Mouse (Mus musculus) midbrain, postnatal 0 days (tissue): ENCODE results near the gene Spdye4a. TPM values are rescaled to one million over a fixed set of nuclear protein-coding genes. Genes with fewer than 3 reads are reported as not detected.
A peak's percentile ranks its signal among the peaks of the same experiment; 100 is the strongest.
"Not testable (repeated sequence)": the region's sequence is repeated elsewhere in the genome, so short reads cannot be mapped to it uniquely, and the experiment has no call there.

Source experiments
- ATAC-seq: fragments of 200-750 bp; cut with Nextera tagmentation; 2 replicates; pipeline ENCODE4 v1.8.0; 2017; ENCODE audit warnings: moderate number of reproducible peaks, mild to moderate bottlenecking, moderate TSS enrichment, moderate library complexity; ENCODE audit not compliant: low FRiP score
- DNase-seq: peaks from one replicate; pipeline ENCODE4 v3.0.0-alpha.2; 2015; ENCODE audit warnings: low spot score
- H3K27ac ChIP-seq: fragments of 300-500 bp; sonication (generic); 2 replicates; pipeline ENCODE4 v1.5.1; 2014; ENCODE audit warnings: low read depth, mild to moderate bottlenecking, low read length, mixed read lengths
- H3K27me3 ChIP-seq: fragments of 300-500 bp; sonication (generic); 2 replicates; pipeline ENCODE4 v1.6.1; 2014; ENCODE audit warnings: low read length, control low read depth, mixed read lengths; ENCODE audit not compliant: insufficient read depth
- H3K36me3 ChIP-seq: fragments of 300-500 bp; sonication (generic); 2 replicates; pipeline ENCODE4 v1.6.1; 2014; ENCODE audit warnings: low read length, control low read depth, mixed read lengths; ENCODE audit not compliant: insufficient read depth
- H3K4me1 ChIP-seq: fragments of 300-500 bp; sonication (generic); 2 replicates; pipeline ENCODE4 v1.6.1; 2014; ENCODE audit warnings: mild to moderate bottlenecking, control low read depth, antibody characterized with exemption, low read length, mixed read lengths; ENCODE audit not compliant: insufficient read depth
- H3K4me2 ChIP-seq: fragments of 300-500 bp; sonication (generic); 2 replicates; pipeline ENCODE4 v1.6.1; 2014; ENCODE audit warnings: low read depth, mild to moderate bottlenecking, low read length, mixed read lengths; ENCODE audit not compliant: poor library complexity, severe bottlenecking
- H3K4me3 ChIP-seq: fragments of 300-500 bp; sonication (generic); 2 replicates; pipeline ENCODE4 v1.5.1; 2014; ENCODE audit warnings: low read depth, mild to moderate bottlenecking, low read length, moderate library complexity
- H3K9ac ChIP-seq: fragments of 300-500 bp; sonication (generic); replicated peaks from 2 replicates; pipeline ENCODE4 v1.6.1; 2014; ENCODE audit warnings: mild to moderate bottlenecking, low read length, moderate library complexity, mixed read lengths; ENCODE audit not compliant: poor library complexity, severe bottlenecking
- H3K9me3 ChIP-seq: fragments of 300-500 bp; sonication (generic); 2 replicates; pipeline ENCODE4 v1.6.1; 2016; ENCODE audit warnings: low read length, control low read depth
- CTCF ChIP-seq: IDR thresholded peaks from 2 replicates; pipeline ENCODE4 v1.5.1; 2016; ENCODE audit warnings: antibody characterized with exemption, mild to moderate bottlenecking
- WGBS: fragments of 180-500 bp; shearing (Covaris S2); extraction: QIAGEN DNeasy Blood & Tissue Kit; methylation state at CpG from one replicate; pipeline ENCODE4 v1.1.7; 2014; 5-methylcytosine and 5-hydroxymethylcytosine counted together
- polyA plus RNA-seq: library from polyadenylated mRNA; unstranded; fragments of >200 nt; fragmentation: Nextera tagmentation; extraction: Ambion mirVana; gene quantifications from 2 replicates; pipeline ENCODE4 v1.2.1, GENCODE M21; 2015
- total RNA-seq: library from RNA; depleted of rRNA; stranded (reverse); fragments of >200 nt; gene quantifications from 2 replicates; pipeline ENCODE4 v1.2.3, GENCODE M21; 2014

The Spdye4a gene
- total and polyA plus RNA-seq, 2 experiments from 2014 or later: 0.09 TPM; not detected in 1

DNA sequence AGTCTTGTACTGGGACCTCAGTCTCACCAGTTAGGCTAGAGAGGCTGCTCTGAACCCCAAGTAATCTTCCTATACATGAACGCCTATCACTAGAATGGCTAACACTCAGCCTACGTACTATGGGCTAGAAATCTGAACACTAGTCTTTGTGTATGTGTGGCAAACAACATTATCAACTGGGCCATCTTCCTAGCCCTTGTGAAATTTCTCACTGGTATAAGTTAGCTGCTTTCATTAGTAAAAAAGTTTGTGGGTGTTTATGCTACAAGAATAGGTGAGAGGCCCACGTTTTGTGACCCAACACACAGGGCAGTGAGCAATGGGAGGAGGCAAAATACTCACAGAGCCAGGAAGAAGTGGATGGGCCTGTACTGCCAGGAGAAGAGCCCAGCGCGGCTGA, 5.7 kb downstream of the Spdye4a start:
- Histone ChIP-seq H3K4me3 (no peak overlapping the region), H3K4me1 (no peaks in the 10 kb centered on the region), H3K9me3 (no peaks in the 10 kb centered on the region), H3K4me2 (no peak overlapping the region), H3K27me3 (no peaks in the 10 kb centered on the region), H3K36me3 (no peaks in the 10 kb centered on the region), H3K27ac (no peak overlapping the region), H3K9ac (no peak overlapping the region)
- TF ChIP-seq CTCF: no peak
- ATAC-seq (no peak), DNase-seq (no peak)
- 77% methylated on average over 5 of the region's 5 CpGs for WGBS

DNA sequence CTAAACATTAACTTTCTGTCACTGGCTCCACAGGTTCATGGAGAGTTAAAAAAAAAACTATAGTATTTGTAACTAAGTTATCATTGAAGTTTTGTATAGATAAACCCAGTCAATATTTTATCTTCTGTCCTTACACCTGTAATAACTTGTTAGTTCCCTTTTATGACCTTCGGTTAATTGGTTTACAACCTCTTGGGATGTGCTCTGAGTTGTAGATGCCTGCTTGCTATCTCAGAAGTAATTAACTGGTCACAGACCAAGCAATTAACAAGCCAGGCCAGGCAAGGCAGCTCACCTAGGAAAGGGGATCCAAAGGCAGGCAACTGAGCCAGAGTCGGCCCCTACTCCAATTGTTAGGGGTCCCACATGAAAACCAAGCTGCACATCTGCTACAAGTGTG, 12.9 kb downstream of the Spdye4a start:
- H3K4me2 ChIP-seq: no peak overlapping the region
- ATAC-seq (no peak), DNase-seq (no peak)
- 98% methylated on average over 2 of the region's 2 CpGs for WGBS
- H3K9me3 ChIP-seq: no peaks in the 10 kb centered on the region
- no peaks in the 10 kb centered on the region for H3K27me3 ChIP-seq
- H3K4me1 ChIP-seq: no peaks in the 10 kb centered on the region
- no peak overlapping the region for H3K9ac ChIP-seq
- H3K27ac ChIP-seq: no peak overlapping the region
- no peaks in the 10 kb centered on the region for H3K36me3 ChIP-seq
- no peak overlapping the region for H3K4me3 ChIP-seq
- TF ChIP-seq CTCF: no peak

DNA sequence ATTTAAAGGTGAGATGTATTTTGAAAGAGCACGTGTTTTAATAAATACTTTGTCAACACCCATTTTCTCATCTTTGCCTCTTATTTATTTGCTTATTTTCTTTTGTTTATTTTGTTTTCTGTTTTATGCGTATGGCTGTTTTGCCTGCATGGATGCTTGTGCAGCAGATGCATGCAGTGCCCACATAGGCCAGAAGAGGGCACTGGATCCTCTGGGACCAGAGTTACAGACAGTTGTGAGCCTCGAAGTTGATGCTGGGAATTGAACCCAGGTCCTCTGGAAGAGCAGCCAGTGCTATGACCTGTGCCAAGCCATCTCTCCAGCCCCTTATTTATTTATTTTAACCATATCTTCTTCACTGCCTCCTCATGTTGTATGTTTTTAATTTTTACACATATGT, 21.7 kb downstream of the Spdye4a start:
- no peak for DNase-seq
- Histone ChIP-seq H3K4me3 (no peak overlapping the region), H3K4me1 (no peaks in the 10 kb centered on the region), H3K27ac (no peak overlapping the region), H3K36me3 (no peaks in the 10 kb centered on the region), H3K9ac (no peak overlapping the region), H3K9me3 (no peaks in the 10 kb centered on the region), H3K27me3 (no peaks in the 10 kb centered on the region), H3K4me2 (no peak overlapping the region)
- 72% methylated on average over 3 of the region's 3 CpGs for WGBS
- TF ChIP-seq CTCF: peak; percentile 26; the same call in 1 of the 2 replicates
- no peak for ATAC-seq

DNA sequence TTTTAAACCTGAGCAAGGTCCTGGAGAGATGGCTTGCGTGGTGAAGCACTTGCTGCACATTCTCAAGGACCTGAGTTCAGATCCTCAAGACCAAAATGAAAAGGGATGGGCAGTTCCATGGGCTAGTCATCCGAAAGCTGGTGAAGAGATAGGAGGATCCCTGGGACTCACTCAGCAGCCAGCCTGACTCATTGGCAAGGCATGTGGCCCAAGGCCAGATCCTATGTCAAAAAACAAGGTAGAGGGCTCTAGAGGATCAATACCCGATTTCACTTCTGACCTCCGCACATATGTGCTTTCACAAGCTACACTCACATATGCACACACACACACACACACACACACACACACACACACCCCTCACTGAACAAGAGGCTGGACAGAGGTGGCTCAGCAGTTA, 30.2 kb downstream of the Spdye4a start:
- Histone ChIP-seq H3K9me3 (no peaks in the 10 kb centered on the region), H3K4me2 (no peak overlapping the region), H3K4me3 (no peak overlapping the region), H3K4me1 (no peaks in the 10 kb centered on the region), H3K27me3 (no peaks in the 10 kb centered on the region), H3K27ac (no peak overlapping the region), H3K9ac (no peak overlapping the region), H3K36me3 (no peaks in the 10 kb centered on the region)
- no peak for TF ChIP-seq CTCF
- DNase-seq: no peak
- ATAC-seq: no peak
- WGBS: 89% methylated on average over 4 of the region's 4 CpGs

DNA sequence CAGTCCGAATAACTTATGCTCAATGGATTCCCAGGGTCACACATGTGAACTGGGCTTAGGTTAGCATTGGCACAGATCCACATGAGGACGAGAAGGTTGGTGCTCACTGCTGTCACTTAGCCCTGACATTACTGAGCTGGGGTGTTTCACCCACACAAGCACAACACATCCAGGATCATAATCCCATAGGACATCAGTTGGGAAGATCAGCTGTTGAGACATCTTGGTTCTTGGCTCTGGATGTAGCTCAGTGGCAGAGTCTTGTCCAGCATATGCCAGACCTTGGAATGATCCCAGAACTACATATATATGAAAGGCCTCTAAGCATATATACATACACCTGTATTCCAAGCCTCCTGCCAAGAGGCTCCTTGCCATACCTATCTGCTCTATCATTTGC, 31.5 kb downstream of the Spdye4a start:
- H3K4me1 ChIP-seq: no peaks in the 10 kb centered on the region
- no peak overlapping the region for H3K27ac ChIP-seq
- 64% methylated on average over 2 of the region's 2 CpGs for WGBS
- H3K4me2 ChIP-seq: no peak overlapping the region
- ATAC-seq (no peak), DNase-seq (no peak)
- no peaks in the 10 kb centered on the region for H3K9me3 ChIP-seq
- no peak for TF ChIP-seq CTCF
- H3K9ac ChIP-seq: no peak overlapping the region
- no peaks in the 10 kb centered on the region for H3K27me3 ChIP-seq
- H3K4me3 ChIP-seq: no peak overlapping the region
- no peaks in the 10 kb centered on the region for H3K36me3 ChIP-seq

DNA sequence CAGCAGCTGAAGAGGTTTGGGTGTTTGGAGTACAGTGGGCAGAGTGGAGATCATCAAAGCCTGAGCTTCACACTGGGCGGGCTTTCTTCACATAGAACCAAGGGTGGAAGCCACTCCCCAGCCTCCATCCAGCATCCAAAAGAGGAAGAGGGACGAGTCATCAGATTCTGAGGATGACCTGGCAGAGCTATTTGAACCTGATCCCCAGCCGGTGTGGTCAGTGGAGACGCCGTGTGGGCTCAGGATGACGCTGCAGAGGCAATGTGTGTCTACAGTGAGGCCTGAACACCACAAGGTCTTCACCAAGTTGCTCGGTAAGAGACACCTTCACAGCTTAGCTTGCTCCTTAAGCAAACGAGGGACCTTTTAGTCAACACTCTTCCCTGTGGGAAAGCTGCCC, 31.9 kb downstream of the Spdye4a start:
- not testable (repeated sequence) for H3K9ac ChIP-seq, H3K9me3 ChIP-seq, H3K4me2 ChIP-seq, H3K36me3 ChIP-seq, H3K4me1 ChIP-seq, H3K27me3 ChIP-seq, H3K4me3 ChIP-seq, DNase-seq, H3K27ac ChIP-seq, ATAC-seq
- 72% methylated on average over 8 of the region's 8 CpGs for WGBS
